Mouse (Mus musculus): Measurements from ENCODE around the gene Scamp4.

The Scamp4 gene

DNA sequence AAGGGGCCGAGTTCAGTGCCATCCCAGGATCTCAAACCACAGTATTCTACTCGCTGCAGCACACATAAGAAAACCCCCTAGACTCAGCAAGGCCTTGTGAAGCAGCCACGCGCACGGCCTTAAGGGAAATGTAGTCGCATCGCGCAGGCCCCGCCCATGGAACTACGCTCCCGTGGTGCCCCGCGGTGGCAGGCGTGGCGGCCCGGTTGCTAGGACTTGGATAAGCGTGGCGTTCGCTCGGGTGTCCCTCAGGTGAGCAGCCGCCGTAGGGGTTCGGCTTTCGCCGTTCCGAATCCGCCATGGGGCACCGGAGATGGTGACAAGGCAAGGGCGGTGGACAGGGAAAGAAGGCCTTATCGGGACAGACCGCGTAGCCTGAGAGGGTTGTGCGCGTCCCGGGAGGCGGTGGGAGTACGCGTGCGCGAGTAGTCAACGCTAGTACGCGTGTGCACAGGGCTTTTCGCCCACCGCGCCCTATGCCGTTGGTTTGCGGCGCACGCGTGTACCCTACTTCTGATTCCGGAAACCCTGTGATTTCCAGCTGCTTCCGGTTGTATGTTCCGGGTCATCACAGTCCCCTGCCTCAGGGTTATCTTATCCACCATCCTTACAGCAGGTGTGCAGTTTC lies at the start of gene Scamp4, which contains the start of gene Adat3:
Gene Scamp4, plus strand, starts transcription at position 175 of the 628 bp plus-strand sequence.
Gene Adat3, plus strand, starts transcription at position 183 of the 628 bp plus-strand sequence.
- peak; percentile 93 for DNase-seq

DNA sequence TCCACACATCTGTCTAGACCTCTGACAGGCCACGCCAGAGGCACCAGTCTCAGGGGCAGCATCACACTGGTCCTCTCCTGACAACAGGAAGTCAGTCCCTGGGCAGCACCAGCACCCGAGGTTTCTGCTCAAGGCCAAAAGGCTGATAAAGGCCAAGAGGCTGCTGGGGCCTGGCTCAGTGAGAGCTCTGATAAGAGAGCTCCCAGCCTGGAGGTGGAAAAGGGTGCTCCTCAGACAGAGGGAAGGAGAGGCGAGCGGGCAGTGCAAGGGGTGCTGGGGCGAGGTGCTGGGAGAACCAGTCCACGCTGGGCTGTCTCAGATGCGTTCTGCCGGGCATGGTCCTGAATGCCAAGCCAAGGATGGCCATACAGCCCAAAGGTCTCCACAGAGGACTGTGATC lies 49.1 kb upstream of the Scamp4 start:
- DNase-seq: no peak

DNA sequence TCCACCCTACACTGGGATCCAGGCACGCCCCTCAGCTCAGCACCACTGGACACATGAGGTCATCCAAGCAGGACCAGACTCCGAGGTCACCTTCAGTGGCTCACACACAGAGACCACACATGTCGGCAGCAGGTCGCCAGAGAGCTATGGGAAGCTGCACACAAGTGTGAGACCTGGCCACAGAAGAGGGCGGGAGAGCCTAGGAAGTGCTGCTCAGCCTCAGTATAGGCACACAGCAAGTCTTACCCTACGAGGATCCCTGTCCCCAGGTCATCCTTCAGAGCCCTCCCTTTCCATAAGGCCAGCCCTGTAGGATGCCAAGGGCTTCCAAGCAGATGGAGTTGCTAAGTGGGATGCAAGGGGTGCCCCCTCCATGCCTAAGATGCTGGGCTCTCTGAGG lies 48.7 kb upstream of the Scamp4 start:
- DNase-seq: no peak

DNA sequence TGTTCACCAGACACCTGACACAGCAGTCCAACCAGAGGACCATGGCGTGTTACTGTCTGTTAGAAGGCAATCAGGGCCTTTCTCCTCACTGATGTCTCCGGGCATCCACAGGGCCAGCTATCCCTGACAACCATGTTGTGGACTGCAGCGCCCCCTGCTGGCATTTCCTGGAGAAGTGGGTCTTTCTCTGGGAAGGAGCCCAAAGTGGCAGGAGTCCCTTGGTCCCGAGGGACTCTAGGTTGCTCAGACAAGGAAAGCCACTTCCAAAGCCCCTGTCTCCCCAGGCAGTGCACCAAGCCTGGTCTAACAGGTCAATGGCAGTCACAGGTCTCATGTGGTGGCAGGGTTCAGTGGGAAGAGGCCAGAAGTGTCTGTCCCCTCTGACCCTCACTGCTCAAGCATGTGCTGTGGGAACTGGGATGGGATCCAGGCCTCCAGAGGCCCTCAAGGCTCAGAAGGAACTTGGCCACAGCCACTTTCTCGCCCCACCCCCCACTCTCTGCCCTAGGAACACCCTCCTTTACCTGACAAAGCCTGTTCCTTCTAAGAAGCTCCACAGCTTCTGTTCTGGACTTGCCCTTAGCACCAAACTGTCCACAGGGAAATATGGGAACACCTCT lies 45.2 kb upstream of the Scamp4 start:
- DNase-seq: peak; percentile 71

DNA sequence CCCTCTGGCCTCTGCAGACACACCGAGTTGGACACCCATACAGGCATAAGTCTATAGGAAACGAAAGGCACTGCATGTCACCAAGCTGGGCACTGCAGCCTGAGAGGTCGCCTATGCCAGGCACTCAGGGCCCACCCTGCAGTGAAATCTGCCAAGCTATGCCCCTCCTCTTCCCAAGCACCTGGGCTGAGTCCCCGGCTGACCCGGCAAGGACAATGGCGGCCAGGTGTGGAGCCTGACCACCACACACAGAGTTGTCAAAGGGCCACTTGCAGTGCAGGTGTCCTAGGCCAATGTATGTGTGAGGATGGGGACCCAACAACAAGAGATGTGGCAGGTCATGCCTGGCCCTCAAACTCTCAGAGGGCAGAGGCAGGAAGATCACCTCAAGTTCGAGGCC lies 43.2 kb upstream of the Scamp4 start:
- no peak for DNase-seq

DNA sequence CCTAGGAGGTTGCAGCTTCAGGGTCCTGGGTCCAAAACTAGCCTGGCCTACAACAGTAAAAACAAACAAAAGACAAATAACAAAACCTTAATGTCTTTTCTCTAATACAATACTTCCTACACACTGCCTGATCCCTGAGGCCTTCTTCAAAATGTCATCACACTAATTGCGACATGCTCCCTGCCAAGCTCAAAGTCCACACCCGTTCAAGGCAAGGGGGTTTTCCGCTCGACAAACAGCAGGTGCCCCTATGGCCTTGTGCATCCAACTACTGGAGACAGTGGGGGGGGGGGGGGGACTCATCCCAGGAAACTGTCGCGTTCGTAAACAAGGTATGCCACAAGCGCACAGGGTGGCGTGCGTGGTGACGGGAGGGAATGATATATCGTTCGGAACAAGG lies 42.1 kb upstream of the Scamp4 start:
- no peak for DNase-seq

DNA sequence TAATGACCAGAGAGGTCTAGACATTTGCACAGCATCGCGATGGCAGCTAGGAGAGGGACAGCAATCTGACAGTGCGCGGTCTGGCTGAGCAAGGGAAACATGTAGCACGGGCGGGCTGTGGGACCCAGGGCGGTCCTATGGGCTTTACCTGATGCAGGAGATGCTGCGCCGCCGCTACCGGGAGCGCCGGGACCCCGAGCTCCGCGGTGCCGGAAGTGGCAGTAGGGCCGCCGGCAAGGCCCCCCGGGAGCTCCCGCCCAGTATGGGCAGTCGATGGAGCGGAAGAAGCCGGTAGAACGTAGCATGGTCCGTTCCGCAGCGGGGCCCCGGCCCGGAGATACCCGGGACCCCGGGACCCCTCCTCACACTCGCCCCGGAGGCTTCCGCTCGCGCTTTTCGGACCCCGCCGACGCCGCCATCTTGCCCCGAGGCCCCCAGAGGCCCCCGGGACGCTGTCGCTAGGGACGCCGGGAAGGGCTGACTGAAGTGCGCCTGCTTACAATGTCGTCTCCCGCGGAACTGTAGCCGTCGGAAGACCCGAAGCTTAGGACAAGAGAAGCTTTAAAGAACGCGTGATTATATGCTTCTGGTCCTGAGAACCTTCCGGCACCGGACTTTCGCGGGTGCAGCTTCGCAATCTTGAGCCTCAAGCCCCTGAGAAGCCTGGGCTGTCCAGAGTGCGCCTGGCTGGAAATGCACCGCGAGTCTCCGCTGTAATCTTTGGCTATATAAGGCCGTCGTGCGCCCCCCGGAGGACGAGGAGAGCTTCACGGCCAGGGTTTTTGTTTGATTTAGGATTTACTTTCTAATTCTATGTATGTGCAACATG lies 41.3 kb upstream of the Scamp4 start, which contains the start of gene Rexo1:
Gene Rexo1, minus strand, starts transcription at position 445 of the 829 bp plus-strand sequence.
- peak; percentile 90 for DNase-seq

DNA sequence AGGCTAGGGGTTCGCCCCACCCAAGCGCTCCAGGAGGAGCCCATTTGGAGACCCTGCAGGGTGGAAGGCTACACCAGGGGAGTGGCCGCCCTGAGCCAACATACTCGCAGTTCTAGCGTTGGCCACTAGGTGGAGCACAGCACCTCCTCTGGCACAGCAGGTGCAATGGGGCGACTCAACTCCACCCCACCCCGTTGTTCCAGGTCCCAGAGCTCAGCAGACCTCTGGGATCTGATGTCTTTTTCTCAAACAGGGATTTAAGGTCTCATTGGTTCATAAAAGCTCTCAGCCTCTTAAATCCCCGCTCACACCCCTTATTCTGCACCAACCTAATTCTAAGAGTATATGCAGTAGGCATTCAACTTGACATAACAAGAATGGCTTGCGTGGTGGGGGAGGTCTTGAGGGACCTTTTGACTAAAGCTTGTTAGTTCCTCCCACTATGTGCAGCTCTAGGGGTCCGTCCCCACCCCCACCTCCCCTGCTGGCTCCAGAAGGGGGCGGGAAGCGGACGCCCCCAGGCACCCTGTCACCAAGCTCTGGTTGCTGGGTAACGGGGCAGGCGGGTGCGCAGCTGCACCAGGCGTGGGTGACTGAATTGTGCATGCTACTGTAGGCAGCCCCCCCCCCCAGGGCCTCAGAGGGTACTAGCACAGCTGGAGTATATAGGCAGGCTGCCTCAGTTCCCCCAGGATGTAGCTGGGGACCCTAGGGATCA lies 36.1 kb upstream of the Scamp4 start:
- DNase-seq: peak; percentile 86

DNA sequence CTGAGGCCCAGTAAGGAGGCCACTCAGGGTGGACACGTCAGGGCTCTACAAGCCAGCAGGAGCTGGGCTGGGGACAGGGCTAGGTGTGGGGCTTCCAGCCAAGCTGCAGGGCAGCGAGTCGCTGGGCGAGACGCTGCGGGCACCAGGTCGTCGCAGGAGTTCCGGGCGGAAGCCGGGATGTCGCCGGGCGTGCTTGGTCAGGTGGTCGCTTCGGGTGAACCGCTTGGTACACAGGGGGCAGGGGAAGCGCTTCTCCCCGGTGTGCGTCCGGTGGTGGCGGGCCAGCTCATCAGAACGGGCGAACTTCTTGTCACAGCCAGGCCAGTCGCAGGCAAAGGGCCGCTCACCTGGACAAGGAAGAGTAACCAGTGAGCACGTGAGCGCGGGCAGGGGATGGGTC lies 33.8 kb upstream of the Scamp4 start:
- no peak for DNase-seq

DNA sequence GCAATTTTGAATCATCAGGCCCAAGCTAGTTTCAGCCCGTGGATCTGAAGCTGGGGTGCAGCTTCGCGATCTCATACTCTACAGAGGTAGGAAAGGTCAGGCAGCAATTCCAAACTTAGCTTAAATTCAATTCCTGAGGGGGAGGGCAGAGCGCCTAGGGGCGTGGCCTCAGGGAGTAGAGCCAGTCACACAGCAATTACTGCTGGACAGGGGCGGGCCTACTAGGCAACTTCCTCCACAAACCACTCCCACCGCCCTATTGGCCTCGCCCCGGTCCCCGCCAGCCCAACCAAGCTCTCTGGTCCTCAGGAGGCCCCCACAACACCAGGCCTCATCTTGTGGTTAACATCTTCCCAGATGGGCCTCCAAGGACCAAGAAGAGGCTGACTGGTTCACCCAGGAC lies 33.0 kb upstream of the Scamp4 start:
- no peak for DNase-seq

DNA sequence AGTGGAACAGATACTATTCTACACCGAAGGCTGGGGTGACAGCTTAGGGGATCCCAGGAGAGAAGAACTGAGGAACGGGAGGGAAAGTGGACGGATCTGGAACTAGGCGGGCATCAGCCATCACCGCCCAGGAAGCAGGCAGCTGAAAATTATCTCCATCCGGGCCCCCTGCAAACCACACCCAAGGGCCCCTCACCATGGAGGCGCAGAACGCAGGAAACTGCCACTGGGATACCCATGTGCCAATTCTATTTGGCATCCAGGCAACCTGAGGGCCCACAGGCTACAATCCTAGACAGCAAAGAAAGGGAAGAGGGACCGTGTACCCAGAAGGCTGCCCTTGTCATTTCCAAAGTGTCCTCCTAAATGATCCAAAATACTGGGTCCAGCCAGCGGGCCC lies 32.3 kb upstream of the Scamp4 start:
- no peak for DNase-seq

DNA sequence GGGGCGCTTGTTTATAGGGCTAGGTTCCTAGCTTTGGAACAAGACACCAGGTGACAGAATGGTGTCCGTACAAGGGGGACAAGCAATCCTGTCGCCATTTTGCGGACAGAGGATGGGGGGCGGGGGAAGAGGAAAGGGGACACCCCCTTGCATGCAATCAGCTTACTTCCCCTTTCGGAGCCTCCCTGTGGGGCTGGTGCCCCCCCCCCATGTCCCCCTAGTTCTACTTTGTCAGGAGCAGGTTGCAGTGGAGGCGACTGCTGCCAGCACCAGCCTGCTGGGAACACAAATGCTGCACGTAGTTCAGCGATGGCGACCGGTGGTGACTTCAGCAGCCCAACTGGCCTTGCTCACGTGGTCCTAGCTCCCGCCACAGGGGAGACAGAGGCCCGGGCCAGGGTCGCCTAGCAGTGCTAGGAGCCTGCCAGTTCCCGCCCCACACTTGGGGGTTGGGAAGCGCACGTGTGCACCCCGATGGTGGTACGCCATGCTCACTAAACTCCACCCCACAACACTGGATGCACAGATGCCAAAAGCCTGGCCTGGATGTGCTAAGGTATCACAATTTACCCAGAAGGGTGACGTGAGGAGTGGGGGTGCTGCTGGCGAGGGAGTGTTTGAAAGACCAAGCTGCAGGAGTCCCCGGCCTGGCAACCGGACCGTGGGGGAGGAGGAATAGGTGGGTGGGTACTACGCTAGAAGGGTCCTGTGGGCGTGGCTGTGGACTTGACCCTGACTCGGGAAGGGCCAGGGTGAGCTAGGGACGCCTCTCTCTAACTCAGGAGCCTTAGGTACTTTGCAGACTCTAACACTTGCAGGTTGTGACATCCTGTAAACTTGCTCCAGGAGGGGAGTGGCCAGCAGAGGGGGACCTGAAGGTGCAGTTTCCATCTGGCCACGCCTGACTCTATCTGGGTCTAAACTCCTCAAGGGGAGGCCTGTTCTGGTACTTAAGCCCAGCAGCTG lies 31.5 kb upstream of the Scamp4 start:
- DNase-seq: no peak

DNA sequence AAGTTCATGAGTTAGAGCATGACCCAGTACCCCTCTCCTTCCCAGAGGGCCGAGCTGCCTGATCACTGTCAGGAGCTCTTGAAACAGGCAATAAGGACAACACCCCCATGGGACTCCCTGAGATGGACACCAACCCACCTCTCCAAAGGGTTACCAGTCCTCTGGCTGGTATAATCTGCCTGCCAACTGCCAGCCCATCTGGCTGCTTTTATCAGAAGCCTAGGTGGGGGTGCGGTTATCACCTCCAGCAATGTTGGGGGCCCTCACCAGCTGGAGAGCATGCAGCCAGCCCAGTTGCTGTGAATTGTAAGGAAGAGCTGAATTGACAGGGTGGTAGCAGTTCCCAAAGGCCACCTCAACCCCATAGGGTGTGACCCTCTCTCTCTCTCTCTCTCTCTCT lies 30.2 kb upstream of the Scamp4 start:
- no peak for DNase-seq

DNA sequence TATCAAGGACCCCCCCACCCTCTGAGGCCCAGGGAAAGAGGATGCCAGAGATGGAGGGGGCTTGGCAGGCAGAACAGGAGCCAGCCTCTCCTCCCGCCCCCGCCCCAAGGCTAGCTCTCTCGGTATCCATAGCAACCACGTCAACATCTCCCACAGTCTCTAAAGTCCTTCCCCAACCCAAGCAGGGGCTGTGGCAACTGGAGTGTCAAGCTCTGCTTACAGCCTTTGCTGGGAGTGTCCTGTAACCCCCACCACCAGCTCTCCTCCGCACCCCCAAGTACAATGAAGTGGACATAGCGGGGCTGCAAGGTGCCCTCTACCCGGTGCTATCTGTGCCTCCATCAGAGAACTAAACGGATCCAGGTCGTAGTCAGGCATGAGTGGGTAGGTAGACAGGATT lies 28.7 kb upstream of the Scamp4 start:
- DNase-seq: no peak

DNA sequence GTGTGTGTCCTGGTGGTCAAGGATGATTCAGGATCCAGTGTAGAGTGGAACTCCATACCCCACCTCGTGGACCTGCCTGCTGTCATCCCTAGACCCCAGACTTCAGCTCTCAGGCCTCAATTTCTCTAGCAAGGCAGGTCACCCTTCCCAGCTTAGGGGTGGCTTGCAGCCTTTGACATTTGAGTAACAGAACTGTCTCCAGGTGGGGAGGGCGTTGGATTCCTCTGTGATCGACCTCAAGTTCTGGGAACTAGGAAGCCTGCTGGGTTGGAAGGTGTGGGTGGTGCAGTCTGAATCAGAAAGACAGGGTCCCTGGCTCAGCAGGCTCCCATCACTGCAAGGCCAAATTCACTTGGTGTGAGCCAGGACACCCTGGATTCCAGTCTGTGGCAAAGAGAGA lies 27.8 kb upstream of the Scamp4 start:
- no peak for DNase-seq

DNA sequence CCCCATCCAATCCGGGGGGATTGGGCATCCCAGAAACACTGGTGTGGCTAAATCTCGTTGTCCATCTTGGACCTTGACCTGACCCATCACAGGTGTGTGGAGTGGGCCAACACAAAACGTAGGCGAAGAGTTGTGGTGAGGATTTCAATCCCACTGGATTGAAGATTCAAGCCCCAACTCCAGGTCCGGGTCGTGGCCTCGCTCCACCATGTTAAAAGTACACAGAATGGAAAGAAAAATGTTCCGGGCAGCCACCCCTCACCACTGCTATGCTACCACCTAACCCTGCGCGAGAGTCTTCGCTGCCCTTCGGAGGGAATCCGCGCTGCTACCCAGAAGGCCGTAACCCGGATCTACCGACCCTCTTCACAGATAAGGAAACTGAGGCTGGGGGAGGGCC lies 26.7 kb upstream of the Scamp4 start:
- no peak for DNase-seq

DNA sequence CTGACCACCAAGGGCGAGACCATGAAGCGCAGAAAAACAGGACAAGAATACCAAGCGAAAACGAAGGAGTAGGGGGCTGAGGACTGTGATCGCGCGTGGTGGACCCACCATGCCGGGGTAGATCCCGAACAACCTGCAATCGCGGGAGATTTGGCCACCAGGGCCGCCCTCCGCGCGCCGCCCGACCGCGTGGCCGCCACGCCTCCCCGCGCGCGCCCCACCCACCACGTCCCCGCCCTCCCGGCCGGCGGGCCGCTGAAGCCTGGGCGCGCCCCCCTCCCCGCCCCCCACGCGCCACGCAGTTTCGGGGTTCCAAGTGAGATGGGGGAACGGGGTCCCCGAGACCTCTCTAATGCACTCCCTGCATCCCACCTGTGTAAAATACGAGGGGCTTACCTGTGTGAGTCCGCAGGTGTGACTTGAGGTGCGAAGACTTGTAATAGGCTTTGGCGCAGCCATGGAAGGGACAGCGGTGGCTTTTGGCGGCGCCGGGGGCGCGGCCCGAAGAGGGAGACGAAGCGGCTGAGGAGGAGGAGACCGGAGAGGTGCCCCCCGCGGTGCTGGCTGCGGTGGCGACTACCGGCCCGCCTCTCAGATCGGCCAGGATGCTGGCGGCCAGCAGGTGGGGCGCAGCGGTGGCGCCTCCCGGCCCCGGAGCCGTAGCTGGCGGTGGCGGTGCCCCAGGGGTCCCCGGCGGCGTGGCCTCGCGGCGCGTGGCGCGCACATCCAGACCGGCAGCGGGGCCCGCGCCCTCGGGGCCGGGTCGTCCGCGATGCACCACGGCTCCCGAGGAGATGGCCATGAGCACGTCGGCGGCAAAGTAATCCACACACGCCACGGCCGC lies 26.1 kb upstream of the Scamp4 start:
- DNase-seq: peak; percentile 70

DNA sequence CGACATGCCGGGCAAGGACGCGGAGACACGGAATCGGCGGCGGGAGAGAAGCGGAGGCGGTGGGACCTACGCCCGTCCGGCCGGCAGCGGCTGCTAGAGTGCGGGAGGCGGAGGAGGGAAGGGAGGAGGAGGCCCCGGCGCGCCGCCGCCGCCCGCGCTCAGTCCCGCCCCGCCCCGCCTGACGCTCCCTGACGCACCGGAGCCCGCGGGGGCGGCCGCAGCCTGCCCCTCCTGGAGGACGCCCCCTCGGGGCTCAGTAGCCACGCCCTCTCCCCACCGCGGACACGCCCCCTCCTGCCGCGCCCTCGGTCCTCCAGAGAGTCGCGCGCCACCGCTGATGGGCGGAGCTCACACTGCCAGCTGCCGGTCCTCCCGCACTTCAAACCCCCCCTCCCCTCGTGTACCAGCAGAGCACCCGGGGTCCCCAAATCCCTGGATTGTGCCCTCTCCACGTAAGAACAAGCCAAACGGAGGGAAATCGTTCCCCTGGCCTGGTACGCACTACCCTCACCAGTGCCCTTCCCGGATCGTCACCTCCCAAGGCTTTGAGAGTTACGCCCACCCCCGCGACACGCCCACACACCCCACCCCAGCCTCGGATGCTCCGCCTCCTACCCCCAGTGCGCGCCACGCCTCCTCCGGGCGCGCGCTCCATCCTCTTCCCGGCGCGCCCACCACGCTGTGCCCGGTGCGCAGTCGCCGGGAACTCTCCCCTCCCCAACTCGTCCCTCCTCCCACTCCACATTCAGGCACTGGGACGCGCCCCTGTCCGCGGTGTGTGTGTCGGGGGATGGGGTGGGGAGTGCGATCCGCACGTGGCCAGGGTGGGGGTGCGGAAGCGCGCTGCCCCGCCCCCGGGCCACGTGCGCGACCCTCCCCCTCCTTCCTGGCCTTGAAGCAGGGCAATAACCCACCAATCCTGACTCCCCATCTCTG lies 25.2 kb upstream of the Scamp4 start, which contains the start of gene Klf16:
Gene Klf16, minus strand, starts transcription at position 127 of the 936 bp plus-strand sequence.
- peak; percentile 90 for DNase-seq

DNA sequence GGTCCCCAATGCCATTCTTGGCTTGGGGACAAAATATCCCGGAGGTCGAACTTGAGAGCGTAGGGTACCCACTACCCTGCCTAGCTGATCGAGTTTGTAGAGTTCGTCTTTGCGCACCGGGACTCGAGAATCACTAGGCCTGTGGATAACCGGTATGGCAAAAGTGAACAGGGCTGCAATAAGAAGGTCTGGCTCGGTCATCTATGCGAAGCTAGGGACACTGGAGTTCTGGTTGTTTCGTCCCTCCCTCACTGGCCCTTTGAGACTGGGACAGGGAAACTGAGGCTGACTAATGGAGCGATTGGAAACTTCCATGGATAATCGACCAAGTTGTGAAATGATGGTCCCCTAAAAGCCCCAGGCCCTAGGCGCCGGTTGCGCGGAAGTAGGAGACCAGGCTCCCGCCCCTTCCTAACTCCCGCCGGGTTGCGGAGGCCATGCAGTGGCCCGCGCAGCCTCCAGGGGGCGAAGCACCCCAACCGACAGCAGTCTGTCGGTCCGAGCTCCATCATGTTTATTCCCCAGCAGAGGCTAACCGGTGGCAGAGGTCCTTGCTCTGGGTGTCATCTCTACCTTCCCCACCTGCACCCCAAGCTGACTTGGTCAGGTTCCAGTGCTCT lies 24.4 kb upstream of the Scamp4 start:
- DNase-seq: peak; percentile 73

Measured in cerebellum, adult 11 months (tissue).